Mouse (Mus musculus): ENCODE results near the gene Snx30.

DNA sequence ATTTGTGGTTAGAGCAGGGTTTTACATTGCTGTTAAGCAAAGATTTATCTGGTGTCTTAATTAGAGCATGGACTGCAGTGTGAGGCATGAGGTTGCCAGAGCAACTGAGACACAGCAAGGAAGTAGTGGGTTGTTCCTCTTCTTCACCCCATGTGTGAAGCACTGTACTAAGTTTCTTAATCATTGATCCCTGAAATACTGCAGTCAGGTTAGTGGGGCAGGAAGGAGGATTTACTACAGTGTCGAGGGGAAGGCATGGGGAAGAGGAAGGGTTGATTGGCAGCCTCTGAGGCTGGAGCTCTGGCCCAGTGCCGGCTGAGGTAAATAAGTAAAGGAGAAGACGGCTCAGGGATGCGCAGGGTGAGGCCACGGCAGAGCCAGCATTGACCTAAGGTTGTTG lies 82.4 kb downstream of the Snx30 start:
- TF ChIP-seq CTCF (IDR thresholded peaks at IDR 0.05) (no peak), EP300 (IDR thresholded peaks at IDR 0.05; ENCODE audit: insufficient read depth, low read depth, low read length) (no peak), POLR2A (IDR thresholded peaks at IDR 0.05; ENCODE audit: insufficient read depth, low read depth, low read length) (no peak)
